Mouse (Mus musculus): ENCODE results near the gene Gm20538. TPM values are rescaled to one million over a fixed set of nuclear protein-coding genes. Genes with fewer than 3 reads are reported as not detected.

Gene Gm20538
- not detected in 2 replicates for polyA plus RNA-seq (2015; fragmentation: Nextera tagmentation; extraction: Ambion mirVana)

DNA sequence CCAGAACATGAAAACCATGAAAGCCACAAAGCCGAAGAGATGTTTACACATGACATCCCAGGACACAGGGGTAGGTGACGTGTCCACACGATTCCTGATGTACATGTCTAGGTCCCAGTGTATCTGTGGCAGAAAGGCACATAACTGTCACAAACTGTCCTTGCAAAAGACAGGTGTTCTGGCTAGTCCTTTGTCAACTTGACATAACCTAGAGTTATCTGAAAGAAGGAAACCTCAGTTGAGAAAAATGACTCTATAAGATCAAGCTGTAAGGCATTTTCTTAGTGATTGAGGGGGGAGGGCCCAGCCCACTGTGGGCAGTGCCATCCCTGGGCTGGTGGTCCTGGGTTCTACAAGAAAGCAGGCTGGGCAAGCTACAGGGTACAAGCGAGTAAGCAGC lies at the start of gene Gm20538:
Gene Gm20538 (minus strand): TSS at position 101 of the 400 bp plus-strand sequence.
- Histone ChIP-seq H3K9ac (no peak within 1 kb of the TSS), H3K9me3 (replicated peaks) (no peaks in the 10 kb centered on the region), H3K36me3 (ENCODE audit: poor library complexity, severe bottlenecking) (peaks cover 57% of the 10 kb centered on the region), H3K4me3 (no peak within 1 kb of the TSS), H3K27me3 (peaks cover 5% of the 10 kb centered on the region; the same call in 1 of the 2 replicates), H3K4me2 (no peak within 1 kb of the TSS), H3K4me1 (peaks cover 15% of the 10 kb centered on the region), H3K27ac (no peak within 1 kb of the TSS)
- ATAC-seq, result no peak
- WGBS, result 96% methylated on average over 4 of the region's 4 CpGs

GRCm38 (mm10) chr19:44594180-44594579 lies 41.5 kb upstream of the Gm20538 start:
- H3K4me3 ChIP-seq, result no peak overlapping the region
- H3K4me2 ChIP-seq, result no peak overlapping the region
- WGBS, result 95% methylated on average over 14 of the region's 14 CpGs
- no peak overlapping the region for H3K27ac ChIP-seq
- no peaks in the 10 kb centered on the region for H3K36me3 ChIP-seq (ENCODE audit: poor library complexity, severe bottlenecking)
- H3K4me1 ChIP-seq, result no peaks in the 10 kb centered on the region
- no peak overlapping the region for H3K9ac ChIP-seq
- H3K9me3 ChIP-seq (replicated peaks), result no peaks in the 10 kb centered on the region
- no peaks in the 10 kb centered on the region for H3K27me3 ChIP-seq
- no peak for ATAC-seq

DNA sequence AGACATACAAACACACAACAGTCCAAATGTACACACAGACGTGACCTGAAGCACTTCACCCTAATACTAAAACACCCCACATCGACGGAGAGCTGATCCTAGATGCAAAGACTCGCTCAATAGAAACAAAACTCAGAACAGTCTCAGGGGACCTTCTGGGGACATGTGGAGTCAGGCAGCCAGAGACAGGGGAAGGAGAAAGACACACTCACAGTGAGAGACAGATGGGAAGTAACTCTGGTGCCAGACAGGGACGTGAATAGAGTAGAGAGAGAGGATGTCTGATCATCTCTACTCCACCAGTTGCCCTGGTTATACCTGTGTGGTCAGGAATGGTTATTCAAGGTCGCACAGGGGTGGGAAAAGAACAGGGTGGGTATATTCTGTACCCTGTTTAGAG lies 39.0 kb upstream of the Gm20538 start:
- no peaks in the 10 kb centered on the region for H3K4me1 ChIP-seq
- 77% methylated on average over 6 of the region's 6 CpGs for WGBS
- no peaks in the 10 kb centered on the region for H3K36me3 ChIP-seq (ENCODE audit: poor library complexity, severe bottlenecking)
- H3K9me3 ChIP-seq (replicated peaks), result no peaks in the 10 kb centered on the region
- peaks cover 22% of the 10 kb centered on the region for H3K27me3 ChIP-seq
- H3K27ac ChIP-seq, result no peak overlapping the region
- no peak overlapping the region for H3K4me2 ChIP-seq
- no peak for ATAC-seq
- no peak overlapping the region for H3K4me3 ChIP-seq
- no peak overlapping the region for H3K9ac ChIP-seq

GRCm38 (mm10) chr19:44590992-44591391 lies 38.4 kb upstream of the Gm20538 start:
- no peak overlapping the region for H3K9ac ChIP-seq
- peaks cover 28% of the 10 kb centered on the region for H3K27me3 ChIP-seq
- H3K9me3 ChIP-seq (replicated peaks), result no peaks in the 10 kb centered on the region
- WGBS, result 81% methylated on average over 18 of the region's 18 CpGs
- no peak overlapping the region for H3K27ac ChIP-seq
- no peaks in the 10 kb centered on the region for H3K4me1 ChIP-seq
- H3K36me3 ChIP-seq (ENCODE audit: poor library complexity, severe bottlenecking), result no peaks in the 10 kb centered on the region
- H3K4me2 ChIP-seq, result no peak overlapping the region
- ATAC-seq, result no peak
- H3K4me3 ChIP-seq, result no peak overlapping the region

DNA sequence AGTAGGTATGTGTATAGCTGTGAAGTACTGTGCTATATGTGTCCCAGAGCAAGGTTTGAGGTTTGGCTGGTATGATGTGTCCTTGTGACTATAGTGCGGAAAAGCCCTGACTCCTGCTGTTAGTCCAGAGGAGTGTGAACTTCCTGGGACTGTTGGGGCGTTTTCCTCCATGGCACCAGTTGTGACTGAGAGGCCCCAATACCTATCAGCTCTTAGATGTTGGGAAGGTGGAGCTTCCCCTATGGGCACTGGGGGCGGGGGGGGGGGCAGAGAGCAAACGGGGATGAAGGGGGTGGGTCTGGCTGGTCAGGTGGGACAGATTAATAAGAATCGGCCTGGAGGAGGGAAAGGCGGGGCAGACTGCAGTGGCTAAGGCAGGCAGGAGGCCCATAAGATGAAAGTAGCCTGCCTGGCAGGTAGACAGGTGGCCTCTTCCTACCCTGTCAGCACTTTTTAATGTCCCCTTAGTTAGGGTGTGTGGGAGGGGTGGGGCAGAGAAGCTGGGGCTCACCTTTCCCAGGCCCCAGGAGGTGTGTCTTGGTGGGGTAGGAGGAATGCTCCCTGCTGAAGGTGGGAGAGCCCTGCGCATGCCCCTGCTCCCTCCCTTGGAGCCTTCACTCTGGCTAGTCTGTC lies 37.1 kb upstream of the Gm20538 start:
- peaks cover 41% of the 10 kb centered on the region for H3K27me3 ChIP-seq
- no peak for ATAC-seq
- no peak overlapping the region for H3K27ac ChIP-seq
- H3K4me2 ChIP-seq, result no peak overlapping the region
- WGBS, result 60% methylated on average over 7 of the region's 7 CpGs
- no peaks in the 10 kb centered on the region for H3K36me3 ChIP-seq (ENCODE audit: poor library complexity, severe bottlenecking)
- H3K4me1 ChIP-seq, result no peaks in the 10 kb centered on the region
- H3K9me3 ChIP-seq (replicated peaks), result no peaks in the 10 kb centered on the region
- H3K9ac ChIP-seq, result no peak overlapping the region
- H3K4me3 ChIP-seq, result no peak overlapping the region

- H3K9me3 ChIP-seq (replicated peaks), result no peaks in the 10 kb centered on the region
- no peak overlapping the region for H3K9ac ChIP-seq
- H3K27me3 ChIP-seq, result peaks cover 58% of the 10 kb centered on the region
- no peaks in the 10 kb centered on the region for H3K4me1 ChIP-seq
- no peaks in the 10 kb centered on the region for H3K36me3 ChIP-seq (ENCODE audit: poor library complexity, severe bottlenecking)
- no peak overlapping the region for H3K4me3 ChIP-seq
- ATAC-seq, result no peak
- 41% methylated on average over 4 of the region's 4 CpGs for WGBS
- H3K4me2 ChIP-seq, result no peak overlapping the region
- H3K27ac ChIP-seq, result no peak overlapping the region
Measured at GRCm38 (mm10) chr19:44588036-44588435, 35.4 kb upstream of the Gm20538 start.

GRCm38 (mm10) chr19:44582638-44583309 lies 30.1 kb upstream of the Gm20538 start:
- Histone ChIP-seq H3K27me3 (peaks cover 46% of the 10 kb centered on the region), H3K36me3 (ENCODE audit: poor library complexity, severe bottlenecking) (0 out of 2 replicates have a peak, but pooled peaks cover 4% of the 10 kb centered on the region), H3K4me1 (no peaks in the 10 kb centered on the region), H3K27ac (no peak overlapping the region), H3K9ac (no peak overlapping the region), H3K4me2 (no peak overlapping the region), H3K4me3 (no peak overlapping the region), H3K9me3 (replicated peaks) (no peaks in the 10 kb centered on the region)
- ATAC-seq, result peak; percentile 91
- WGBS, result 34% methylated on average over 9 of the region's 9 CpGs

DNA sequence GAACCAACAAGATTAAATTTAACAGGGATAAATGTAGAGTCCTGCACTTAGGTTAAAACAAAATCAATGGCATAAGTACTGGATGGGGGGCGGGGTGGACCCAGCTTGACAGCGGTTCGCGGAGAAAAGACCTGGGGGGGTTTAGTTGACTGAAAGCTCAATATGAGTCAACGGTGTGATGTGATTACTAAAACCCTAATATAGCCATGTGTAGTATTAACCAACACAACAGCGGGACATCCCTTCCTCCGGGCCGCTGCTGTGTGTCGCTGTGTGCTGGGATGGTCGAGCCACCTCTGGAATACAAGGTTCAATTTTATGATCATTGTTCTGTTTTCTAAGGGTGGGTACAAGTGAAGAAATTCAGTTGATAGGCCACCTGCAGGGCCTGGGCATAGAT lies 29.5 kb upstream of the Gm20538 start:
- Histone ChIP-seq H3K27ac (no peak overlapping the region), H3K9me3 (replicated peaks) (no peaks in the 10 kb centered on the region), H3K36me3 (ENCODE audit: poor library complexity, severe bottlenecking) (0 out of 2 replicates have a peak, but pooled peaks cover 7% of the 10 kb centered on the region), H3K4me1 (no peaks in the 10 kb centered on the region), H3K4me3 (no peak overlapping the region), H3K27me3 (peaks cover 41% of the 10 kb centered on the region), H3K9ac (no peak overlapping the region), H3K4me2 (no peak overlapping the region)
- peak; percentile 26; the same call in 1 of the 2 replicates for ATAC-seq
- WGBS, result 86% methylated on average over 10 of the region's 10 CpGs

DNA sequence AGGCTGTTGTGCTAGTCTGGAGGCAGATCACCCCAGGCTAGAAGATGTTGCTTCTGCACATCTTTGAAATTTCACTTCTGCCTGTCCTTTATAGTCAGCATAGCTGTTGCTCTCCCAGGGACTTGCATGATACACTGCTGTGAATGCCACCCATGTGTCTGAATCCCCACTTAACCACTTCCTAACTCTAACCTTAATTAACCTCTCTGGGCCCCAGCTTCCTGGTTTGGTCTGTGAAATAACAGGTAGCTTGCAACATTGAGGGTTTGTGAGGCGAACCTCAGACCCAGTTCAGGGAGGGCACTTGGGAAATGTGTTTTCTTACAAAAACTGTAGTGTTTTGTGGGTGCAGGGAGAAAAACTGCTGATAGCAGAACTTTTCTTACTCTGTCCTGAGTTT lies 25.4 kb upstream of the Gm20538 start:
- H3K4me3 ChIP-seq, result no peak overlapping the region
- peaks cover 46% of the 10 kb centered on the region for H3K36me3 ChIP-seq (ENCODE audit: poor library complexity, severe bottlenecking)
- H3K4me2 ChIP-seq, result no peak overlapping the region
- H3K4me1 ChIP-seq, result no peaks in the 10 kb centered on the region
- ATAC-seq, result no peak
- no peak overlapping the region for H3K9ac ChIP-seq
- no peaks in the 10 kb centered on the region for H3K9me3 ChIP-seq (replicated peaks)
- peaks cover under 1% of the 10 kb centered on the region; the same call in 1 of the 2 replicates for H3K27me3 ChIP-seq
- no peak overlapping the region for H3K27ac ChIP-seq
- WGBS, result 83% methylated on average over 1 of the region's 1 CpGs

GRCm38 (mm10) chr19:44576275-44576674 lies 23.6 kb upstream of the Gm20538 start:
- ATAC-seq, result no peak
- no peaks in the 10 kb centered on the region for H3K9me3 ChIP-seq (replicated peaks)
- H3K27ac ChIP-seq, result no peak overlapping the region
- H3K4me2 ChIP-seq, result no peak overlapping the region
- H3K27me3 ChIP-seq, result no peaks in the 10 kb centered on the region
- H3K4me1 ChIP-seq, result no peaks in the 10 kb centered on the region
- 75% methylated on average over 7 of the region's 7 CpGs for WGBS
- no peak overlapping the region for H3K9ac ChIP-seq
- H3K4me3 ChIP-seq, result no peak overlapping the region
- H3K36me3 ChIP-seq (ENCODE audit: poor library complexity, severe bottlenecking), result peaks cover 64% of the 10 kb centered on the region

- Histone ChIP-seq H3K4me3 (no peak overlapping the region), H3K27me3 (no peaks in the 10 kb centered on the region), H3K4me1 (peaks cover 24% of the 10 kb centered on the region), H3K9me3 (replicated peaks) (no peaks in the 10 kb centered on the region), H3K4me2 (no peak overlapping the region), H3K27ac (no peak overlapping the region), H3K9ac (no peak overlapping the region), H3K36me3 (ENCODE audit: poor library complexity, severe bottlenecking) (peaks cover 84% of the 10 kb centered on the region)
- WGBS, result 90% methylated on average over 3 of the region's 3 CpGs
- ATAC-seq, result no peak
Measured at GRCm38 (mm10) chr19:44567763-44568162, 15.1 kb upstream of the Gm20538 start.

DNA sequence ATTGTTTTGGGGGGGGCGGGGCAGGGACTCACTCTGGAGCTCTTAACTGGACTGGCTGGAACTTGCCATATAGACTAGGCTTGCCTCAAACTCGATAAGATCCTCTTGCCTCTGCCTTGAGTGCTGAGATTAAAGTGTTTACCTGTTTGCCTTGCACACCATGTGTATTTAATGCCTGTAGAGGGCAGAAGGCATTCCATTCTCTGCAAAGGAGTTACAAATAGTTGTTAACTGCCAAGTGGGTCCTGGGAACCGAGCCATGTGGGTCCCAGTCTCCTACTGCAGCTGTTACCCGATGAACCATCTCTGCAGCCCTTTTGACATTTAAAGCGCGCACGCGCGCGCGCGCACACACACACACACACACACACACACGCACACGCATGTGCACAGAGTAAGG lies 11.4 kb upstream of the Gm20538 start:
- H3K4me1 ChIP-seq, result peaks cover 24% of the 10 kb centered on the region
- H3K4me3 ChIP-seq, result peak overlapping the region; percentile 84
- H3K36me3 ChIP-seq (ENCODE audit: poor library complexity, severe bottlenecking), result peaks cover 46% of the 10 kb centered on the region
- 0 out of 2 replicates have a peak, but pooled peaks cover under 1% of the 10 kb centered on the region for H3K27me3 ChIP-seq
- 95% methylated on average over 14 of the region's 14 CpGs for WGBS
- no peaks in the 10 kb centered on the region for H3K9me3 ChIP-seq (replicated peaks)
- H3K27ac ChIP-seq, result no peak overlapping the region
- no peak overlapping the region for H3K9ac ChIP-seq
- peak overlapping the region; percentile 91 for H3K4me2 ChIP-seq
- no peak for ATAC-seq
